Mouse (Mus musculus): ENCODE data around the gene Rsph10b. TPM values are rescaled to one million over a fixed set of nuclear protein-coding genes. Genes with fewer than 3 reads are reported as not detected.

Gene Rsph10b
- polyA plus RNA-seq, 1 experiment from 2014 or later, result 5.4 TPM

DNA sequence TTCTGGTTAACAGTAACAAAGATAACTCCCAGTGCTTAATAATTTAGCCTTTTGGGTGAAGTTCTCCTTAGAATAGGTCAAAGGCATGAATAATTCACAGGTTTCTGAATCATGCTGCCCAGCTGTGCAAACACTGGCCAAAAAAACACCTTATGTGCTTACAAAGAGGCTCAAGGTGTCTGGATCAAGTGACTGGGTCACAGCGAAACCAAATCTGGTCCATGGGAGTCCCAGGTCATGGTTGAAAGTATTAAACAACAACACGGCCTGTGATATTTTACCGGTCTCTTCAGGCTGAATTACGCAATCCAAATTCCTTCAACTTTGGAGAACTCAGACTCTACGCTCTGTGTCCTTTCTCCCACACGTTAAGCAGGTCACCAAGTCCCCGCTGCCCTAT is 99.7 kb downstream of the Rsph10b start:
- Histone ChIP-seq H3K36me3 (ENCODE audit: control insufficient read depth, insufficient read depth, low read length) (no peaks in the 10 kb centered on the region), H3K4me3 (ENCODE audit: low read length) (no peak overlapping the region), H3K9ac (ENCODE audit: low read depth, low read length) (no peak overlapping the region), H3K4me2 (ENCODE audit: low read length) (no peak overlapping the region), H3K9me3 (ENCODE audit: control insufficient read depth, low read length) (no peaks in the 10 kb centered on the region), H3K27ac (ENCODE audit: low read depth, low read length) (no peak overlapping the region), H3K27me3 (replicated peaks; ENCODE audit: control insufficient read depth, insufficient read depth, low read length) (no peaks in the 10 kb centered on the region), H3K4me1 (ENCODE audit: control insufficient read depth, insufficient read depth, low read depth, low read length) (no peaks in the 10 kb centered on the region)
- WGBS, result 89% methylated on average over 7 of the region's 7 CpGs
- ATAC-seq, result no peak

GRCm38 (mm10) chr5:144034567-144034966 is 101.7 kb downstream of the Rsph10b start:
- Histone ChIP-seq H3K27me3 (replicated peaks; ENCODE audit: control insufficient read depth, insufficient read depth, low read length) (no peaks in the 10 kb centered on the region), H3K4me3 (ENCODE audit: low read length) (no peak overlapping the region), H3K4me2 (ENCODE audit: low read length) (no peak overlapping the region), H3K4me1 (ENCODE audit: control insufficient read depth, insufficient read depth, low read depth, low read length) (no peaks in the 10 kb centered on the region), H3K36me3 (ENCODE audit: control insufficient read depth, insufficient read depth, low read length) (no peaks in the 10 kb centered on the region), H3K9me3 (ENCODE audit: control insufficient read depth, low read length) (no peaks in the 10 kb centered on the region), H3K27ac (ENCODE audit: low read depth, low read length) (no peak overlapping the region), H3K9ac (ENCODE audit: low read depth, low read length) (no peak overlapping the region)
- ATAC-seq, result no peak
- WGBS, result 83% methylated on average over 7 of the region's 7 CpGs

Other genes starting within 250 kb of the Rsph10b start
- gene Usp42, start 200.8 kb upstream of the Rsph10b start, polyA plus RNA-seq (2015; fragmentation: Nextera tagmentation; extraction: Ambion mirVana), result 21.8 and 23.0 TPM in 2 replicates
- 44.6 and 47.9 TPM in 2 replicates for gene Eif2ak1, start 115.2 kb upstream of the Rsph10b start, polyA plus RNA-seq (2015; fragmentation: Nextera tagmentation; extraction: Ambion mirVana)
- gene Ankrd61, start 35.4 kb upstream of the Rsph10b start, polyA plus RNA-seq (2015; fragmentation: Nextera tagmentation; extraction: Ambion mirVana), result 0.22 and 0.41 TPM in 2 replicates
- gene Aimp2, start 23.2 kb upstream of the Rsph10b start, polyA plus RNA-seq (2015; fragmentation: Nextera tagmentation; extraction: Ambion mirVana), result 92.4 and 94.6 TPM in 2 replicates
- gene Pms2, start 23.1 kb upstream of the Rsph10b start, polyA plus RNA-seq (2015; fragmentation: Nextera tagmentation; extraction: Ambion mirVana), result 24.0 and 25.9 TPM in 2 replicates
- gene Gm42421, start 4.9 kb upstream of the Rsph10b start, polyA plus RNA-seq (2015; fragmentation: Nextera tagmentation; extraction: Ambion mirVana), result 1.9 and 2.3 TPM in 2 replicates
- 73.6 and 78.4 TPM in 2 replicates for gene Ccz1, start 81.8 kb downstream of the Rsph10b start, polyA plus RNA-seq (2015; fragmentation: Nextera tagmentation; extraction: Ambion mirVana)
- gene Ocm, start 93.6 kb downstream of the Rsph10b start, polyA plus RNA-seq (2015; fragmentation: Nextera tagmentation; extraction: Ambion mirVana), result 0.59 TPM in 1 of 2 replicates, not detected in the other
- 9.1 TPM in 2 replicates for gene Lmtk2, start 167.4 kb downstream of the Rsph10b start, polyA plus RNA-seq (2015; fragmentation: Nextera tagmentation; extraction: Ambion mirVana)

Measured in hindbrain, embryonic 16.5 days (tissue).